Mouse (Mus musculus): ENCODE results near the gene Tmem179b. TPM values are rescaled to one million over a fixed set of nuclear protein-coding genes. Genes with fewer than 3 reads are reported as not detected.

Tmem179b gene
- total RNA-seq (2014; rRNA removed; ENCODE audit: low replicate concordance) (38.6 and 83.7 TPM in 2 replicates), polyA plus RNA-seq (2015; fragmentation: Nextera tagmentation; extraction: Ambion mirVana) (46.7 and 49.1 TPM in 2 replicates)

GRCm38 (mm10) chr19:8774086-8774835 is at the start of gene Tmem179b:
Gene Tmem179b, minus strand, starts transcription at chr19:8774467.
- peak within 1 kb of the TSS; percentile 98 for H3K27ac ChIP-seq (ENCODE audit: low read depth)
- H3K9me3 ChIP-seq (replicated peaks; ENCODE audit: control insufficient read depth, low read length), result no peaks in the 10 kb centered on the region
- H3K36me3 ChIP-seq (replicated peaks; ENCODE audit: control insufficient read depth, insufficient read depth, low read length), result peaks cover 17% of the 10 kb centered on the region
- peak within 1 kb of the TSS; percentile 75 for H3K4me3 ChIP-seq (ENCODE audit: low read depth, low read length)
- H3K4me1 ChIP-seq (ENCODE audit: control insufficient read depth, insufficient read depth), result peaks cover 20% of the 10 kb centered on the region
- ATAC-seq (ENCODE audit: insufficient read depth, low read depth) (peak; percentile 90), DNase-seq (ENCODE audit: low spot score) (peak; percentile 94)
- no peaks in the 10 kb centered on the region for H3K27me3 ChIP-seq (ENCODE audit: control insufficient read depth, insufficient read depth, low read length)
- TF ChIP-seq CTCF (IDR thresholded peaks at IDR 0.05; ENCODE audit: low read depth), result no peak
- TF ChIP-seq EP300 (IDR thresholded peaks at IDR 0.05; ENCODE audit: low read depth), result peak; percentile 73
- peak within 1 kb of the TSS; percentile 96 for H3K9ac ChIP-seq (replicated peaks; ENCODE audit: low read depth, low read length)
- under 1% methylated on average over 68 of the region's 68 CpGs for WGBS
- peak within 1 kb of the TSS; percentile 99 for H3K4me2 ChIP-seq (ENCODE audit: low read depth, low read length)

DNA sequence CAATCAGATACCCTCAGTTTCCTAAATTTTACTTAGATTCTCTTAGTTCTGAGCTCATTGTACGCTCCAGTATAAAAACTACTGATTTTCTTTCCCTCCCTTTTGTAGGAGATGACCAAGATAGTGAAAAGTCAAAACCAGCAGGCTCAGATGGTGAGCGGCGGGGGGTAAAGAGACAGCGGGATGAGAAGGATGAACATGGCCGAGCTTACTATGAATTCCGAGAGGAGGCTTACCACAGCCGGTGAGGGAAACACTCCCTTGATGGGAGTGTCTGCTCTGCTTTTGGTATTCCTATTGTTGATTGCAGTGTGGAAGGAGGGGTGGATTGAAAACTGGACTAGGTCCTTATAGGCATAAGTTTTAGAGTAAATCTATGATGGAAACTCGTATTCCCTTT is 48.4 kb upstream of the Tmem179b start:
- Histone ChIP-seq H3K4me2 (ENCODE audit: low read depth, low read length) (peak overlapping the region; percentile 95), H3K9me3 (replicated peaks; ENCODE audit: control insufficient read depth, low read length) (no peaks in the 10 kb centered on the region), H3K9ac (replicated peaks; ENCODE audit: low read depth, low read length) (peak overlapping the region; percentile 21; the same call in 1 of the 2 replicates), H3K4me3 (ENCODE audit: low read depth, low read length) (peak overlapping the region; percentile 96), H3K27ac (ENCODE audit: low read depth) (no peak overlapping the region), H3K27me3 (ENCODE audit: control insufficient read depth, insufficient read depth, low read length) (no peaks in the 10 kb centered on the region), H3K4me1 (ENCODE audit: control insufficient read depth, insufficient read depth) (peaks cover 18% of the 10 kb centered on the region), H3K36me3 (replicated peaks; ENCODE audit: control insufficient read depth, insufficient read depth, low read length) (peaks cover 49% of the 10 kb centered on the region)
- WGBS, result 56% methylated on average over 8 of the region's 8 CpGs
- no peak for ATAC-seq (ENCODE audit: insufficient read depth, low read depth)
- DNase-seq (ENCODE audit: low spot score), result no peak
- no peak for TF ChIP-seq EP300 (IDR thresholded peaks at IDR 0.05; ENCODE audit: low read depth)
- TF ChIP-seq CTCF (IDR thresholded peaks at IDR 0.05; ENCODE audit: low read depth), result no peak

GRCm38 (mm10) chr19:8821146-8821545 is 46.9 kb upstream of the Tmem179b start:
- H3K27ac ChIP-seq (ENCODE audit: low read depth), result peak overlapping the region; percentile 99
- no peak for TF ChIP-seq EP300 (IDR thresholded peaks at IDR 0.05; ENCODE audit: low read depth)
- TF ChIP-seq CTCF (IDR thresholded peaks at IDR 0.05; ENCODE audit: low read depth), result no peak
- under 1% methylated on average over 7 of the region's 7 CpGs for WGBS
- no peak for ATAC-seq (ENCODE audit: insufficient read depth, low read depth)
- peaks cover 42% of the 10 kb centered on the region for H3K36me3 ChIP-seq (replicated peaks; ENCODE audit: control insufficient read depth, insufficient read depth, low read length)
- peak overlapping the region; percentile 96 for H3K4me3 ChIP-seq (ENCODE audit: low read depth, low read length)
- no peaks in the 10 kb centered on the region for H3K27me3 ChIP-seq (ENCODE audit: control insufficient read depth, insufficient read depth, low read length)
- no peak for DNase-seq (ENCODE audit: low spot score)
- H3K4me2 ChIP-seq (ENCODE audit: low read depth, low read length), result peak overlapping the region; percentile 95
- H3K9ac ChIP-seq (replicated peaks; ENCODE audit: low read depth, low read length), result peak overlapping the region; percentile 97
- no peaks in the 10 kb centered on the region for H3K9me3 ChIP-seq (replicated peaks; ENCODE audit: control insufficient read depth, low read length)
- H3K4me1 ChIP-seq (ENCODE audit: control insufficient read depth, insufficient read depth), result peaks cover 20% of the 10 kb centered on the region

DNA sequence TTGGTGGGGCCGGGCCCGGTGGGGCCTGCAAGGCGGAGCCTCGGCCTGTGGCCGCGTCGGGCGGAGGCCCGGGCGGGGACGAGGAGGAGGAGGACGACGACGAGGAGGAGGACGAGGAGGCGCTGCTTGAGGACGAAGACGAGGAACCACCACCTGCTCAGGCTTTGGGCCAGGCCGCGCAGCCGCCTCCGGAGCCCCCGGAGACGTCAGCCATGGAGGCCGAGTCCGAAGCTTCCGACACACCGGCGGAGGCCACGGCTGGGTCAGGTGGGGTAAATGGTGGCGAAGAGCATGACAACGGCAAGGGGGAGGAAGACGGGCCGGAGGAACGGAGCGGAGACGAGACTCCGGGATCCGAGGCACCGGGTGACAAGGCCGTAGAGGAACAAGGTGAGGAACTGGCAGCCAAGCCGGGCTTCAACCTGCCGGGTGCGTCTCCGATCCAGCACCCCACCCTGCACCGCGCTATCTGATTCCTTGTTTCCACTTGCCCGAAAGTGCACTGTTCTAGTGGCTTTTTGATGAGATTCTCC is 46.2 kb upstream of the Tmem179b start:
- ATAC-seq (ENCODE audit: insufficient read depth, low read depth) (peak; percentile 4), DNase-seq (ENCODE audit: low spot score) (no peak)
- H3K9ac ChIP-seq (replicated peaks; ENCODE audit: low read depth, low read length), result peak overlapping the region; percentile 97
- H3K9me3 ChIP-seq (replicated peaks; ENCODE audit: control insufficient read depth, low read length), result no peaks in the 10 kb centered on the region
- H3K4me1 ChIP-seq (ENCODE audit: control insufficient read depth, insufficient read depth), result peaks cover 20% of the 10 kb centered on the region
- peak overlapping the region; percentile 96 for H3K4me3 ChIP-seq (ENCODE audit: low read depth, low read length)
- peak overlapping the region; percentile 99 for H3K27ac ChIP-seq (ENCODE audit: low read depth)
- H3K36me3 ChIP-seq (replicated peaks; ENCODE audit: control insufficient read depth, insufficient read depth, low read length), result peaks cover 39% of the 10 kb centered on the region
- under 1% methylated on average over 39 of the region's 48 CpGs for WGBS
- H3K4me2 ChIP-seq (ENCODE audit: low read depth, low read length), result peak overlapping the region; percentile 95
- TF ChIP-seq EP300 (IDR thresholded peaks at IDR 0.05; ENCODE audit: low read depth) (no peak), CTCF (IDR thresholded peaks at IDR 0.05; ENCODE audit: low read depth) (no peak)
- H3K27me3 ChIP-seq (ENCODE audit: control insufficient read depth, insufficient read depth, low read length), result no peaks in the 10 kb centered on the region

- H3K4me3 ChIP-seq (ENCODE audit: low read depth, low read length), result peak within 1 kb of the TSS; percentile 96
- DNase-seq (ENCODE audit: low spot score), result peak; percentile 100
- under 1% methylated on average over 78 of the region's 83 CpGs for WGBS
- peak within 1 kb of the TSS; percentile 97 for H3K9ac ChIP-seq (replicated peaks; ENCODE audit: low read depth, low read length)
- H3K36me3 ChIP-seq (replicated peaks; ENCODE audit: control insufficient read depth, insufficient read depth, low read length), result peaks cover 39% of the 10 kb centered on the region
- H3K27ac ChIP-seq (ENCODE audit: low read depth), result peak within 1 kb of the TSS; percentile 99
- no peaks in the 10 kb centered on the region for H3K9me3 ChIP-seq (replicated peaks; ENCODE audit: control insufficient read depth, low read length)
- peaks cover 20% of the 10 kb centered on the region for H3K4me1 ChIP-seq (ENCODE audit: control insufficient read depth, insufficient read depth)
- H3K4me2 ChIP-seq (ENCODE audit: low read depth, low read length), result peak within 1 kb of the TSS; percentile 95
- H3K27me3 ChIP-seq (ENCODE audit: control insufficient read depth, insufficient read depth, low read length), result no peaks in the 10 kb centered on the region
- no peak for TF ChIP-seq EP300 (IDR thresholded peaks at IDR 0.05; ENCODE audit: low read depth)
- TF ChIP-seq CTCF (IDR thresholded peaks at IDR 0.05; ENCODE audit: low read depth), result no peak
- ATAC-seq (ENCODE audit: insufficient read depth, low read depth), result peak; percentile 93
These were observed 45.5 kb upstream of the Tmem179b start, which contains the start of gene Hnrnpul2 for GRCm38 (mm10) chr19:8819596-8820423. Gene Hnrnpul2, plus strand, starts transcription at chr19:8820010.

All from heart, postnatal 0 days (tissue).